Mouse (Mus musculus) hindbrain, embryonic 15.5 days (tissue): ENCODE data around the gene Olfr20. TPM values are rescaled to one million over a fixed set of nuclear protein-coding genes. Genes with fewer than 3 reads are reported as not detected.
"Not testable (repeated sequence)": the region's sequence is repeated elsewhere in the genome, so short reads cannot be mapped to it uniquely, and the experiment has no call there.

ENCODE experiments used
- ATAC-seq: fragments of 200-750 bp; cut with Nextera tagmentation; 2 replicates; pipeline ENCODE4 v1.8.0; 2017; ENCODE audit warnings: low read depth, moderate number of reproducible peaks, moderate TSS enrichment; ENCODE audit not compliant: low FRiP score
- H3K27ac ChIP-seq: fragments of 300-500 bp; sonication (generic); replicated peaks from 2 replicates; pipeline ENCODE4 v1.5.1; 2015; ENCODE audit warnings: mild to moderate bottlenecking, inconsistent platforms
- H3K27me3 ChIP-seq: fragments of 300-500 bp; sonication (generic); 2 replicates; pipeline ENCODE4 v1.6.1; 2015; ENCODE audit warnings: control low read depth, inconsistent platforms
- H3K36me3 ChIP-seq: fragments of 300-500 bp; sonication (generic); 2 replicates; pipeline ENCODE4 v1.6.1; 2015; ENCODE audit warnings: control low read depth, inconsistent platforms
- H3K4me1 ChIP-seq: fragments of 300-500 bp; sonication (generic); replicated peaks from 2 replicates; pipeline ENCODE4 v1.6.1; 2015; ENCODE audit warnings: control low read depth, inconsistent platforms
- H3K4me2 ChIP-seq: fragments of 300-500 bp; sonication (generic); 2 replicates; pipeline ENCODE4 v1.6.1; 2015; ENCODE audit warnings: moderate library complexity, mild to moderate bottlenecking, inconsistent platforms
- H3K4me3 ChIP-seq: fragments of 300-500 bp; sonication (generic); 2 replicates; pipeline ENCODE4 v1.5.1; 2015; ENCODE audit warnings: mild to moderate bottlenecking, inconsistent platforms
- H3K9ac ChIP-seq: fragments of 300-500 bp; sonication (generic); 2 replicates; pipeline ENCODE4 v1.6.1; 2015; ENCODE audit warnings: inconsistent platforms
- H3K9me3 ChIP-seq: fragments of 300-500 bp; sonication (generic); 2 replicates; pipeline ENCODE4 v1.6.1; 2016; ENCODE audit warnings: control low read depth, inconsistent platforms
- WGBS: fragments of 180-500 bp; shearing (Covaris S2); methylation state at CpG from one replicate; pipeline ENCODE4 v1.1.7; 2015; 5-methylcytosine and 5-hydroxymethylcytosine counted together
- polyA plus RNA-seq: library from polyadenylated mRNA; unstranded; fragments of >200 nt; fragmentation: Nextera tagmentation; extraction: Ambion mirVana; gene quantifications from 2 replicates; pipeline ENCODE4 v1.2.1, GENCODE M21; 2015

Gene Olfr20
- polyA plus RNA-seq, result not detected in 2 replicates

GRCm38 (mm10) chr11:73350483-73350882, at the start of gene Olfr20:
TSS of gene Olfr20 (plus strand) at chr11:73350783.
- H3K9ac ChIP-seq, result no peak within 1 kb of the TSS
- ATAC-seq, result no peak
- H3K36me3 ChIP-seq, result no peaks in the 10 kb centered on the region
- no peaks in the 10 kb centered on the region for H3K4me1 ChIP-seq
- no peaks in the 10 kb centered on the region for H3K27me3 ChIP-seq
- no peaks in the 10 kb centered on the region for H3K9me3 ChIP-seq
- no peak within 1 kb of the TSS for H3K4me2 ChIP-seq
- WGBS, result 45% methylated on average over 3 of the region's 3 CpGs
- no peak within 1 kb of the TSS for H3K27ac ChIP-seq
- no peak within 1 kb of the TSS for H3K4me3 ChIP-seq

DNA sequence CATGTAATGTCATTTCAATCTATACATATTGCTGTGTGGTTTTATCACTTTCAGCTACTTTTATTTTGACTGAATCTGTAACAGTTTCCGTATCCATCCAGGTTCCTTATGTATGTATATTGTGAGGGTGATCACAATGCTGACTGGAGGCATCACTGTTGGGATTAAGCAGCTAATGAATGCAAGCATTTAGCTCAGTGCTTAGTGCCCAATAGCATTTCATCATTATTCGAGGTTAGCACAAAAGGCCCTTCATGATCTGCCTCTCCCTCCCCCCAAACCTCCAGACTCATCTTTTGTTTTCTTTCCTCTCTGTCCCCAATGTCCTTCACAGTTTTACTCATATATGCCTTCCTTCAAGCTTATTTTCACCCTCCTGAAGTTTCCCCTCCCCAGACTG, 47.5 kb upstream of the Olfr20 start:
- Histone ChIP-seq H3K9ac (no peak overlapping the region), H3K9me3 (no peaks in the 10 kb centered on the region), H3K4me1 (no peaks in the 10 kb centered on the region), H3K36me3 (no peaks in the 10 kb centered on the region), H3K4me2 (no peak overlapping the region), H3K27me3 (no peaks in the 10 kb centered on the region), H3K4me3 (no peak overlapping the region), H3K27ac (no peak overlapping the region)
- ATAC-seq, result no peak
- 40% methylated on average over 2 of the region's 2 CpGs for WGBS

DNA sequence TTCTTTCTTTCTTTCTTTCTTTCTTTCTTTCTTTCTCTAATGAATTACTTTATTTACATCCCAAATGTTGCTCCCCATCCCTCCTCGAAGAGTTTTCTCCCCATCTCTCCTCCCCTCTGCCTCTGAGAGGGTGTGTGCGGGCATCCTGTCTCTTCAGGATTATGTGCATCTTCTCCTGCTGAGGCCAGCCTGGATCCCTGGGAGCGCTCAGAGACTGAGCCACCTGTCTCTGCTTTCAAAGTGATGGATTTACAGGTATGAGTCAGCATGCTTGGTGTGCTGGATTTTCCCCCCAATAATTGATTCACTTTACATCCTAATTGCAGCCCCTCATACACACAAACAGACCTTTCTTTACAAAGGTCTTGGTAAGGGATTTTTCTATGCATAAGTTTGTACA, 34.6 kb upstream of the Olfr20 start:
- H3K9ac ChIP-seq, result no peak overlapping the region
- 41% methylated on average over 3 of the region's 3 CpGs for WGBS
- no peak for ATAC-seq
- H3K4me3 ChIP-seq, result no peak overlapping the region
- H3K36me3 ChIP-seq, result no peaks in the 10 kb centered on the region
- H3K9me3 ChIP-seq, result no peaks in the 10 kb centered on the region
- no peaks in the 10 kb centered on the region for H3K4me1 ChIP-seq
- no peak overlapping the region for H3K27ac ChIP-seq
- H3K27me3 ChIP-seq, result no peaks in the 10 kb centered on the region
- H3K4me2 ChIP-seq, result no peak overlapping the region

DNA sequence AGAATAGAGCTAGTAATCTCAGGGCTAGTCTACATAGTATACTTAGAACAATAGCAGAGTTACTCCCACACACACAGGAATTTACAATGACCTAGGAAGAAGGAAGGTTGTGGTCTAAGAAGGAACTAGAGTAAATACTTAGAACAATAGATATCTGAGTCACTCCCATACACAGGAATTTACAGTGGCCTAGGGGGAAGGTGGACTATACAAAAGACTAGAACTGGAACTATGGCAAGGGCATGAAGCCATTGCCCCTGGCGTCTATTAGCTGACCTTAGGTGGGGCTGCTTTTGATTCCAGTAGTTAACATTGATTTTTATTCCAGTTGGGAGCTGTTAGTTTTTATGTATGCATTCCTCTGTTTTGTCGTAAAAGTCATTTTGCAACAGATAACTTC, 32.0 kb upstream of the Olfr20 start:
- H3K27ac ChIP-seq, H3K27me3 ChIP-seq, ATAC-seq, H3K4me2 ChIP-seq, H3K9me3 ChIP-seq, H3K36me3 ChIP-seq, H3K4me3 ChIP-seq, H3K4me1 ChIP-seq, H3K9ac ChIP-seq: not testable (repeated sequence)
- WGBS, result 79% methylated on average over 2 of the region's 2 CpGs

DNA sequence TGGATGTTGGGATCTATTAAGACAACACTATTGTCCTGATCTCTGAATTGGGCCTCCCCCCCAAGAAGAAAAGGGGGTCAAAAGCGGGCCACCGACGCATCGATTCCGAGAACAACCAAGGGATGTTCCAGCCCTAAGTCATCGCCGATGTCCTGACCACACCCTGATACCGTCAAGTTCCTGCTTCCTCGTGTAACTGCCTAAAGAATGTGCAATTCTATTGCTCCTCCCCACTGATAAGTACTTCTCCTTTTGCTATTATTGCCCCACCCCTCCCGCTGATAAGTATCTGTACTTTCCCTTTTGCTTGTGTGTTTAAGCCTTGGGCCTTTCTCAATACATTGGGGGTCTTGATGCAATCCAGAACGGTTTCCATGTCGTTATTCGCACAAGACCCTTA, 29.5 kb upstream of the Olfr20 start:
- 97% methylated on average over 13 of the region's 13 CpGs for WGBS
- H3K4me3 ChIP-seq, ATAC-seq, H3K4me2 ChIP-seq, H3K27ac ChIP-seq, H3K36me3 ChIP-seq, H3K4me1 ChIP-seq, H3K9me3 ChIP-seq, H3K27me3 ChIP-seq, H3K9ac ChIP-seq: not testable (repeated sequence)

GRCm38 (mm10) chr11:73323906-73324830, 26.4 kb upstream of the Olfr20 start:
- H3K27me3 ChIP-seq, result no peaks in the 10 kb centered on the region
- no peak overlapping the region for H3K4me3 ChIP-seq
- H3K27ac ChIP-seq, result no peak overlapping the region
- no peaks in the 10 kb centered on the region for H3K4me1 ChIP-seq
- WGBS, result 80% methylated on average over 9 of the region's 9 CpGs
- no peak overlapping the region for H3K4me2 ChIP-seq
- no peaks in the 10 kb centered on the region for H3K36me3 ChIP-seq
- no peak for ATAC-seq
- H3K9me3 ChIP-seq, result no peaks in the 10 kb centered on the region
- H3K9ac ChIP-seq, result no peak overlapping the region

- Histone ChIP-seq H3K27me3 (no peaks in the 10 kb centered on the region), H3K4me1 (no peaks in the 10 kb centered on the region), H3K27ac (no peak overlapping the region), H3K4me2 (no peak overlapping the region), H3K9ac (no peak overlapping the region), H3K9me3 (no peaks in the 10 kb centered on the region), H3K4me3 (no peak overlapping the region), H3K36me3 (no peaks in the 10 kb centered on the region)
- no peak for ATAC-seq
- 58% methylated on average over 12 of the region's 12 CpGs for WGBS
Observed at GRCm38 (mm10) chr11:73326485-73326886, 24.1 kb upstream of the Olfr20 start.

GRCm38 (mm10) chr11:73327361-73327760, 23.2 kb upstream of the Olfr20 start:
- Histone ChIP-seq H3K27ac (no peak overlapping the region), H3K4me2 (no peak overlapping the region), H3K9ac (no peak overlapping the region), H3K36me3 (no peaks in the 10 kb centered on the region), H3K4me3 (no peak overlapping the region), H3K27me3 (no peaks in the 10 kb centered on the region), H3K9me3 (no peaks in the 10 kb centered on the region), H3K4me1 (no peaks in the 10 kb centered on the region)
- 63% methylated on average over 4 of the region's 4 CpGs for WGBS
- ATAC-seq, result no peak

DNA sequence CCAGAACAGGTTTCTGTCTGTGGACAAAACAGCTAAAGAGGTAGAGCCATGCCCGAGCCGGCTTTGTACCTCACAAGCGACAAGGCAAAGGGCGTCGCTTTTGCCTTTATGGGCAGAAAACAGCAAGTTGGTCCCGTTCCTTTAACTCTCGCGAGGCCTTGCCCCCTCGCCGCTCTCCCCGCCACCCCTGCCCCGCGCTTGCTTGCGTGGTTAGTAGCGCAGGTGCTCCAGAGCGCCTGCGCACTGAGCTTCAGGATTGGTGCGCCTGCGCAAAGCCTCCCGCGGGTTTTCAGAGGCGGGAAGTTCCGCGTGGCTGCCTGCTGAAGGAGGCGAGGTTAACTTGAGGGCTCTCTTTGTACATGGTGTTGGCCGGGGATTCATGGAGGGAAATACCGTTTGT, 21.1 kb upstream of the Olfr20 start, which contains the start of the genes Aspa, Gm49340 and Spata22:
Gene Aspa (minus strand): TSS at position 155 of the 400 bp plus-strand sequence.
Gene Gm49340 (plus strand): TSS at position 300 of the 400 bp plus-strand sequence.
Gene Spata22 (plus strand): TSS at position 300 of the 400 bp plus-strand sequence.
- no peaks in the 10 kb centered on the region for H3K27me3 ChIP-seq
- ATAC-seq, result no peak
- no peaks in the 10 kb centered on the region for H3K4me1 ChIP-seq
- H3K4me3 ChIP-seq, result no peak within 1 kb of the TSS
- no peak within 1 kb of the TSS for H3K9ac ChIP-seq
- no peak within 1 kb of the TSS for H3K4me2 ChIP-seq
- H3K36me3 ChIP-seq, result no peaks in the 10 kb centered on the region
- 78% methylated on average over 27 of the region's 27 CpGs for WGBS
- no peak within 1 kb of the TSS for H3K27ac ChIP-seq
- no peaks in the 10 kb centered on the region for H3K9me3 ChIP-seq

GRCm38 (mm10) chr11:73333357-73333756, 17.2 kb upstream of the Olfr20 start:
- no peaks in the 10 kb centered on the region for H3K27me3 ChIP-seq
- H3K4me3 ChIP-seq, result no peak overlapping the region
- ATAC-seq, result 0 out of 2 replicates have a peak, but pooled peaks have one; percentile 63
- no peak overlapping the region for H3K9ac ChIP-seq
- no peak overlapping the region for H3K27ac ChIP-seq
- no peaks in the 10 kb centered on the region for H3K36me3 ChIP-seq
- no peaks in the 10 kb centered on the region for H3K9me3 ChIP-seq
- no peaks in the 10 kb centered on the region for H3K4me1 ChIP-seq
- no peak overlapping the region for H3K4me2 ChIP-seq
- 65% methylated on average over 2 of the region's 2 CpGs for WGBS

DNA sequence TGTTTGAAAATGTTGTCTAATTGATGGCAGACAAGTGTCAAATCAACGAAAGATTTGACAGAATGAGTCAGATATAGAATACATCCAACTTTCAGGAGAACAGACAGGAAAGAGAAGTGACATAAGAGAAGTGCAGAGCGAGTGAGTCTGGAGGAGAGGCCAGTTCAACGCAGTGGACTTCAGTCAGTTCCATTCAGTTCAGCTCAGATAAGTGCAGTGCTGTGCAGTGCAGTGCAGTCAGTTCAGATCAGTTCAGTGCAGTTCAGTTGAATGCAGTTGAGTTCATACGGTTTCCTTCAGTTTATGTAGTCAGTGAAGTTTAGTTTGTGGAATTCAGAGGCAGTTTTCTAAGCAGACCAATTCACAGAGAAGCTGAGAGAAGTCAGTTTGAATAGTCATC, 13.7 kb upstream of the Olfr20 start:
- WGBS, result 79% methylated on average over 4 of the region's 4 CpGs
- no peak overlapping the region for H3K27ac ChIP-seq
- ATAC-seq, result no peak
- H3K36me3 ChIP-seq, result no peaks in the 10 kb centered on the region
- H3K4me1 ChIP-seq, result no peaks in the 10 kb centered on the region
- no peak overlapping the region for H3K4me2 ChIP-seq
- H3K4me3 ChIP-seq, result no peak overlapping the region
- H3K27me3 ChIP-seq, result no peaks in the 10 kb centered on the region
- H3K9me3 ChIP-seq, result no peaks in the 10 kb centered on the region
- H3K9ac ChIP-seq, result no peak overlapping the region

DNA sequence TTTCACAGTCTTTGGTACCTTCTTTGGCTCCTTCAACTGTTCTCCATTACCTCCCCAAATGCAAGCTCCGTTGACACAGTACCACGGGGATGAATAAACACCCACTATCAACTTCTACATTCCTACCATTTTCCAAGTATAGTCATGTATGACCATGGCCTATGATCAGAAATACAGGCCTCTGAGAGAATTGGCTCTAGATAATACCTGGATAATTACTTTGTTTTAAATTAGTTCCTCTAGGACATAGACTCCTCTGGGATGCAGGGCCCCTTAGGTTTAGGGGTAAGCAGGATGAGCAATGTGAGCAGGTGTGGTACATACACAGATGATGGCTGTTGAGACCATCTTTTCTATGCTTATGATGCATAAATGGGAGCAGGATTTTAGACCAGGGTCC, 20.4 kb downstream of the Olfr20 start, which contains the start of gene Olfr376:
Gene Olfr376 (plus strand): TSS at position 301 of the 400 bp plus-strand sequence.
- no peak within 1 kb of the TSS for H3K9ac ChIP-seq
- ATAC-seq, result no peak
- H3K4me2 ChIP-seq, result no peak within 1 kb of the TSS
- H3K27me3 ChIP-seq, result no peaks in the 10 kb centered on the region
- H3K36me3 ChIP-seq, result no peaks in the 10 kb centered on the region
- H3K27ac ChIP-seq, result no peak within 1 kb of the TSS
- H3K9me3 ChIP-seq, result no peaks in the 10 kb centered on the region
- 96% methylated on average over 2 of the region's 2 CpGs for WGBS
- H3K4me3 ChIP-seq, result no peak within 1 kb of the TSS
- no peaks in the 10 kb centered on the region for H3K4me1 ChIP-seq
